Mouse (Mus musculus) skeletal muscle tissue, adult 2 months (tissue): ENCODE data around the gene Lcn8.
"Not testable (repeated sequence)": the region's sequence is repeated elsewhere in the genome, so short reads cannot be mapped to it uniquely, and the experiment has no call there.

Experiments used
- DNase-seq: peaks from one replicate; pipeline ENCODE4 v3.0.0-alpha.2; 2012; ENCODE audit warnings: low read depth, low spot score

Gene Lcn8

GRCm38 (mm10) chr2:25664125-25664524 lies 11.2 kb downstream of the Lcn8 start:
- no peak for DNase-seq

- no peak for DNase-seq
Observed at GRCm38 (mm10) chr2:25666516-25666915, 13.6 kb downstream of the Lcn8 start.

GRCm38 (mm10) chr2:25676486-25676885 lies 23.6 kb downstream of the Lcn8 start, which contains the start of gene Lcn6:
Lcn6 (plus strand) TSS chr2:25676786.
- DNase-seq: no peak

- DNase-seq: no peak
Observed at GRCm38 (mm10) chr2:25679559-25679958, 26.6 kb downstream of the Lcn8 start.

- no peak for DNase-seq
Observed at GRCm38 (mm10) chr2:25682426-25682825, 29.5 kb downstream of the Lcn8 start, which contains the start of gene Lcn10. Lcn10 (plus strand) TSS chr2:25682726.

- DNase-seq: no peak
Observed at GRCm38 (mm10) chr2:25686941-25687340, 34.0 kb downstream of the Lcn8 start.

GRCm38 (mm10) chr2:25694605-25695004 lies 41.7 kb downstream of the Lcn8 start:
- peak; percentile 36 for DNase-seq

- DNase-seq: no peak
Observed at GRCm38 (mm10) chr2:25696951-25697350, 44.0 kb downstream of the Lcn8 start.

GRCm38 (mm10) chr2:25698696-25699095 lies 45.8 kb downstream of the Lcn8 start:
- no peak for DNase-seq

GRCm38 (mm10) chr2:25699743-25700142 lies 46.8 kb downstream of the Lcn8 start, which contains the start of gene Obp2a:
Obp2a (plus strand) TSS chr2:25700043.
- DNase-seq: not testable (repeated sequence)

GRCm38 (mm10) chr2:25701001-25701400 lies 48.1 kb downstream of the Lcn8 start:
- DNase-seq: no peak

- no peak for DNase-seq
Observed at GRCm38 (mm10) chr2:25703706-25704105, 50.8 kb downstream of the Lcn8 start.
